Comparison of ENCODE assay signal across 9 mouse cellular contexts in the genomic region with DNA sequence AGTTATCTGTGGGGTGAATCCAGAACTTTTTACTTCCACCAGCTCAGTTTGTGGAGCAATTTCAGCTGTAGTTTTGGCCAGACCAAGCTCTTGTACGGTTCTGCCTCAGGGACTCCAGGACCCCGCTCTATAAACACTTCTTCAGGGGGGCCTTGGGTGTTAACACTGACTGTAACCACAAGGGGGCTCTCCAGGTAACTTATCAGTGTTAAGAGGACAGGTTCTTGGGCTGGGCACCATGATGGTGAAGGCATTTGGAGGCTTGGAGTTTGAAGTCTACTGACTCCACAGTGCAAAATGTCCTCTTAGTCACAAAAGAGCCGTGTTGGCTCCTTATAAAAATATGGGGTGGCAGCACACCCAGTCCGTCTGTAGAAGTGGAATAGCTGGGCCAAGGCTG. TPM values are rescaled to one million over a fixed set of nuclear protein-coding genes. Genes with fewer than 3 reads are reported as not detected.
DNase-seq lines count a peak whose midpoint lies in the region; ATAC-seq and TF ChIP-seq lines count a peak whose summit lies in the region.
"Had no signal": no experiment of that assay in that cellular context is flagged by ENCODE, and none has a peak within 500 bp of the region (broad histone marks: within the 10 kb centered on the region; RNA-seq: fewer than 3 reads in every experiment).

No protein-coding gene starts in this region.

- H3K27me3 ChIP-seq in cerebellum, adult 2 months (ENCODE audit: control insufficient read depth, insufficient read depth, low read length), result no peaks in the 10 kb centered on the region
- no peaks in the 10 kb centered on the region for H3K27me3 ChIP-seq in limb, embryonic 11.5 days (ENCODE audit: control insufficient read depth, insufficient read depth, low read length)
- H3K27me3 ChIP-seq in limb, embryonic 10.5 days (ENCODE audit: low read depth, poor library complexity, severe bottlenecking), result peaks cover 20% of the 10 kb centered on the region
- no peaks in the 10 kb centered on the region for H3K27me3 ChIP-seq in myocyte (ENCODE audit: control insufficient read depth, insufficient read depth, insufficient read length)

- no peak overlapping the region for H3ac ChIP-seq in myocyte (ENCODE audit: control insufficient read depth, insufficient read length)

- no peak overlapping the region for H3K4me3 ChIP-seq in cerebellum, adult 2 months (replicated peaks; ENCODE audit: insufficient read depth, low read depth, low read length)
- no peak overlapping the region for H3K4me3 ChIP-seq in limb, embryonic 11.5 days (ENCODE audit: low read depth, low read length)
- no peak overlapping the region for H3K4me3 ChIP-seq in limb, embryonic 10.5 days
- peak overlapping the region; percentile 27 for H3K4me3 ChIP-seq in myocyte

- H3K9me3 ChIP-seq in limb, embryonic 11.5 days (ENCODE audit: control insufficient read depth, low read length), result no peaks in the 10 kb centered on the region
- H3K9me3 ChIP-seq in limb, embryonic 10.5 days (replicated peaks), result no peaks in the 10 kb centered on the region

- H3K79me2 ChIP-seq in myocyte (ENCODE audit: control insufficient read depth, insufficient read depth), result peaks cover 10% of the 10 kb centered on the region

- peak; percentile 47 to 66 for DNase-seq in cerebellum, postnatal 10 days
- no peak for DNase-seq in cerebellum, adult 2 months
- peak; percentile 38 for DNase-seq in limb, embryonic 11.5 days (ENCODE audit: low spot score)
- DNase-seq in limb, embryonic 10.5 days (ENCODE audit: low spot score), result no peak
- peak; percentile 39 for DNase-seq in MN1 (ENCODE audit: low spot score)

- ATAC-seq in limb, embryonic 11.5 days (ENCODE audit: insufficient number of reproducible peaks, low FRiP score, low TSS enrichment, low read depth), result no peak
- no peak for ATAC-seq in frontal cortex, adult (ENCODE audit: low TSS enrichment)
- ATAC-seq in megakaryocyte, adult 5-6 weeks (ENCODE audit: poor library complexity, severe bottlenecking), result no peak
- ATAC-seq: forebrain, embryonic 16.5 days had no signal

- H3K36me3 ChIP-seq in limb, embryonic 11.5 days (ENCODE audit: control insufficient read depth, insufficient read depth, low read length), result no peaks in the 10 kb centered on the region; the same call in 1 of the 2 replicates
- H3K36me3 ChIP-seq in limb, embryonic 10.5 days, result peaks cover 4% of the 10 kb centered on the region
- no peaks in the 10 kb centered on the region for H3K36me3 ChIP-seq in myocyte (ENCODE audit: control insufficient read depth, insufficient read depth)

- H3K4me2 ChIP-seq in limb, embryonic 11.5 days (ENCODE audit: low read depth, severe bottlenecking), result no peak overlapping the region
- H3K4me2 ChIP-seq in myocyte (ENCODE audit: low read depth), result peak overlapping the region; percentile 68

- H3K4me1 ChIP-seq in cerebellum, adult 2 months (ENCODE audit: control insufficient read depth, insufficient read depth, low read length), result peaks cover 14% of the 10 kb centered on the region
- peaks cover 18% of the 10 kb centered on the region for H3K4me1 ChIP-seq in limb, embryonic 11.5 days (ENCODE audit: control insufficient read depth, insufficient read depth, low read length)
- peaks cover 52% of the 10 kb centered on the region for H3K4me1 ChIP-seq in limb, embryonic 10.5 days

- no peak for TF ChIP-seq CTCF in cerebellum, adult 2 months (IDR thresholded peaks at IDR 0.05; ENCODE audit: borderline replicate concordance, insufficient read depth, low read depth, low read length)

- H3K9ac ChIP-seq in limb, embryonic 11.5 days (ENCODE audit: low read length), result no peak overlapping the region

- 64% methylated on average over 4 of the region's 4 CpGs for WGBS in cerebellum, adult 2 months
- 72% methylated on average over 4 of the region's 4 CpGs for WGBS in limb, embryonic 11.5 days
- WGBS in limb, embryonic 10.5 days, result 67% methylated on average over 4 of the region's 4 CpGs

- no peak overlapping the region for H3K27ac ChIP-seq in cerebellum, adult 2 months (ENCODE audit: insufficient read depth, low read length)
- no peak overlapping the region for H3K27ac ChIP-seq in limb, embryonic 11.5 days (replicated peaks; ENCODE audit: low read depth, low read length)
- no peak overlapping the region for H3K27ac ChIP-seq in limb, embryonic 10.5 days

- TF ChIP-seq POLR2A in cerebellum, adult 2 months (IDR thresholded peaks at IDR 0.05; ENCODE audit: borderline replicate concordance, insufficient read depth, low read length), result no peak
- no peak for TF ChIP-seq POLR2A in myocyte (IDR thresholded peaks at IDR 0.05; ENCODE audit: insufficient read length, low read depth)

TF ChIP-seq in myocyte, 11 proteins besides CTCF, POLR2A, EP300 and RAD21:
- no peak for TF ChIP-seq SRF (IDR thresholded peaks at IDR 0.05; ENCODE audit: control insufficient read depth, insufficient read length, low read depth)
- TF ChIP-seq POLR2AphosphoS2 (IDR thresholded peaks at IDR 0.05; ENCODE audit: insufficient read length, low read depth), result no peak
- TF ChIP-seq REST (IDR thresholded peaks at IDR 0.05; ENCODE audit: insufficient read depth, insufficient read length), result no peak
- no peak for TF ChIP-seq TCF3 (IDR thresholded peaks at IDR 0.05; ENCODE audit: insufficient read length, low read depth)
- no peak for TF ChIP-seq MYOD1 (IDR thresholded peaks at IDR 0.05; ENCODE audit: control insufficient read depth in 1 of 3, insufficient read length in 2 of 3, low read depth in 2 of 3)
- no peak for TF ChIP-seq CEBPB (IDR thresholded peaks at IDR 0.05; ENCODE audit: insufficient read depth, poor library complexity, severe bottlenecking)
- no peak for TF ChIP-seq MYOG (IDR thresholded peaks at IDR 0.05; ENCODE audit: control insufficient read depth in 1 of 3, insufficient read depth in 1 of 3, insufficient read length in 2 of 3, low read depth in 2 of 3)
- no peak for TF ChIP-seq TCF12 (IDR thresholded peaks at IDR 0.05; ENCODE audit: insufficient read depth, poor library complexity, severe bottlenecking)
- TF ChIP-seq MAX (IDR thresholded peaks at IDR 0.05; ENCODE audit: low read depth), result no peak
- TF ChIP-seq USF1 (IDR thresholded peaks at IDR 0.05; ENCODE audit: low read depth), result no peak
- no peak for TF ChIP-seq E2F4 (IDR thresholded peaks at IDR 0.05; ENCODE audit: insufficient read depth)

RNA-seq across cellular contexts. Expression of a gene that starts 1.5 kb away (rescaled TPM):
- polyA plus RNA-seq in cerebellum, adult 2 months (2012; rRNA removed), result 43.6 and 44.7 TPM in 2 replicates
- 19.6 and 23.8 TPM in 2 replicates for polyA plus RNA-seq in limb, embryonic 11.5 days (2014; fragmentation: Nextera tagmentation; extraction: Ambion mirVana)
- 29.6 and 31.8 TPM in 2 replicates for polyA plus RNA-seq in limb, embryonic 10.5 days (2016; fragmentation: Nextera tagmentation; extraction: Ambion mirVana)
- polyA plus RNA-seq in myocyte (2012; fragmentation: generic; extraction: Trizol), result 48.6 TPM
- 29.3 and 30.1 TPM in 2 replicates for total RNA-seq in megakaryocyte, adult 5-6 weeks (2015)
- total RNA-seq in megakaryocyte, adult 5-6 weeks (2017), result 20.4 and 23.6 TPM in 2 replicates

RNA-seq across cellular contexts. Expression of a gene that starts 2.3 kb away (rescaled TPM):
- polyA plus RNA-seq in cerebellum, adult 2 months (2012; rRNA removed), result 49.6 and 49.7 TPM in 2 replicates
- 7.9 and 10.1 TPM in 2 replicates for polyA plus RNA-seq in limb, embryonic 11.5 days (2014; fragmentation: Nextera tagmentation; extraction: Ambion mirVana)
- 8.8 TPM in 2 replicates for polyA plus RNA-seq in limb, embryonic 10.5 days (2016; fragmentation: Nextera tagmentation; extraction: Ambion mirVana)
- 40.9 TPM for polyA plus RNA-seq in myocyte (2012; fragmentation: generic; extraction: Trizol)
- total RNA-seq in megakaryocyte, adult 5-6 weeks (2015), result 8.2 and 8.9 TPM in 2 replicates
- total RNA-seq in megakaryocyte, adult 5-6 weeks (2017), result 2.0 and 2.4 TPM in 2 replicates

RNA-seq across cellular contexts. Expression of a gene that starts 6.4 kb away (rescaled TPM):
- polyA plus RNA-seq in cerebellum, adult 2 months (2012; rRNA removed), result 0.35 and 0.46 TPM in 2 replicates
- polyA plus RNA-seq in limb, embryonic 11.5 days (2014; fragmentation: Nextera tagmentation; extraction: Ambion mirVana), result 0.47 and 0.92 TPM in 2 replicates
- polyA plus RNA-seq in limb, embryonic 10.5 days (2016; fragmentation: Nextera tagmentation; extraction: Ambion mirVana), result 0.29 and 0.36 TPM in 2 replicates
- 2.4 TPM for polyA plus RNA-seq in myocyte (2012; fragmentation: generic; extraction: Trizol)
- 0.20 TPM in 1 of 2 replicates, not detected in the other for total RNA-seq in megakaryocyte, adult 5-6 weeks (2015)
- total RNA-seq in megakaryocyte, adult 5-6 weeks (2017), result not detected in 2 replicates

RNA-seq across cellular contexts. Expression of a gene that starts 25.1 kb away (rescaled TPM):
- polyA plus RNA-seq in cerebellum, adult 2 months (2012; rRNA removed), result 44.5 and 45.5 TPM in 2 replicates
- polyA plus RNA-seq in limb, embryonic 11.5 days (2014; fragmentation: Nextera tagmentation; extraction: Ambion mirVana), result 31.9 and 36.5 TPM in 2 replicates
- polyA plus RNA-seq in limb, embryonic 10.5 days (2016; fragmentation: Nextera tagmentation; extraction: Ambion mirVana), result 38.4 and 42.1 TPM in 2 replicates
- 23.6 TPM for polyA plus RNA-seq in myocyte (2012; fragmentation: generic; extraction: Trizol)
- total RNA-seq in megakaryocyte, adult 5-6 weeks (2015), result 2.7 and 5.2 TPM in 2 replicates
- total RNA-seq in megakaryocyte, adult 5-6 weeks (2017), result 6.4 and 8.7 TPM in 2 replicates

RNA-seq across cellular contexts. Expression of a gene that starts 41.6 kb away (rescaled TPM):
- polyA plus RNA-seq in cerebellum, adult 2 months (2012; rRNA removed), result 0.21 and 0.36 TPM in 2 replicates
- 0.20 and 0.44 TPM in 2 replicates for polyA plus RNA-seq in limb, embryonic 11.5 days (2014; fragmentation: Nextera tagmentation; extraction: Ambion mirVana)
- polyA plus RNA-seq in limb, embryonic 10.5 days (2016; fragmentation: Nextera tagmentation; extraction: Ambion mirVana), result 0.13 and 0.35 TPM in 2 replicates
- 1.0 TPM for polyA plus RNA-seq in myocyte (2012; fragmentation: generic; extraction: Trizol)
- 69.5 and 72.6 TPM in 2 replicates for total RNA-seq in megakaryocyte, adult 5-6 weeks (2015)
- total RNA-seq in megakaryocyte, adult 5-6 weeks (2017), result 46.4 and 47.2 TPM in 2 replicates

Comparison
In these comparisons a context has a peak if more than half of its experiments do, and no peak if none do; other contexts are left out.
1. DNase-seq: peak in cerebellum, postnatal 10 days (2 of 2), limb, embryonic 11.5 days (single experiment) and MN1 (single experiment); none in cerebellum, adult 2 months (0 of 2) and limb, embryonic 10.5 days (single experiment).